Mouse (Mus musculus) hematopoietic stem cell, adult 5-6 weeks (primary cell): Measurements from ENCODE around the gene Ago4. TPM values are rescaled to one million over a fixed set of nuclear protein-coding genes. Genes with fewer than 3 reads are reported as not detected.

Source experiments
- ATAC-seq, 2 experiments: fragments of 125-278 bp in 1 of 2; replicated peaks in 1 of 2; 2 replicates each; pipeline ENCODE4 v1.8.0; 2016 to 2017; ENCODE audit warnings: inconsistent platforms in 2 of 2, mild to moderate bottlenecking in 2 of 2, moderate number of reproducible peaks in 2 of 2, low read depth in 1 of 2, moderate TSS enrichment in 1 of 2; ENCODE audit not compliant: low FRiP score in 2 of 2, poor library complexity in 2 of 2, severe bottlenecking in 2 of 2, insufficient read depth in 1 of 2, low TSS enrichment in 1 of 2
- total RNA-seq: library from RNA; stranded (forward); fragments of 172-1452, 232-1000 nt; gene quantifications from 2 replicates; pipeline ENCODE4 v1.2.3, GENCODE M21; 2017

Gene Ago4
- 6.3 and 9.4 TPM in 2 replicates for total RNA-seq

DNA sequence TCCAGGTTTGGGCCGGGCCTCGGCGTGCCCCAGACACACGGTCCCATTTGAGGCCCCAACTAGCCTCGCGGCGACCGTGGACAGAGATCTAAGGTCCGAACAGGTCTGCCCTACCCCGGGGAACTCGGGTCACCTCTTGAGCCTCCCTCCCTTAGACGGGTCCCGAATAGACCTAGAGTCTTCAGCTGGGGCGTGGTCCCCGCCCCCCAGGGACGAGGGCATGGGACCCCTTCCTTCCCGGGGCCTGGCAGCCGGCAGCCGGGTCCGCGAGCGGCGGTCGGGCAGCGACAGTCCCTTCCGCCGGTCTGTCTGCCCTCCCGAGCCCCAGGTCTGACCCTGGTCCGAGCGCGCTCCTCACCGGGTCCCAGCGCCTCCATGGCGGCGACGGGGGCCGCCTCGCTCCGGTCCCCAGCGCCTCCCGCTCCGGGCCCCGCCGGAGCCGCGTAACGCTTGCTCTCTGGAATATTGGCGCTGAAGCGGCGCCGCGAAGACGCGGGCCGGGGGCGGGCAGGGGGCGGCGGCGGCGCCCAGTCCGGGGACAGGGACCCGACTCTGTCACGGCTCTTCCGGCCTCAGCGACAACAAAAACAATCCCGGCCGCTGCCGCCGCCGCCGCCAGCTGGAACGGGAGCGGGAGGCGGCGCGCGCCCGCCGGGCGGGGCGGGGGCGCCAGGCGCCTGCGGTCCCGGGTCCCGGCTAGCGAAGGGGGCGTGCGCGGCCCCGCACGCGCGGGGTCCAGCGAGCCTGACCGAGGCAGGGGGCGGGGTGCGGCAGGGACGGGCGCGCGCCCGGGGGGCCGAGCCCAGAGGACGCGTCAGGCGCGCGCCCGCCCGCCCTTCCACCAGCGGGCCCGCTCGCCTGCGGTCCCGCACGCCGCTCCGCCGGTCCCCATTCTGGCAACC lies at the start of gene Ago4:
TSS of gene Ago4 (minus strand) at position 646 of the 902 bp plus-strand sequence.
- peak in 1 of 2 experiments; percentile 14; a peak in 1 of 4 replicates for ATAC-seq

DNA sequence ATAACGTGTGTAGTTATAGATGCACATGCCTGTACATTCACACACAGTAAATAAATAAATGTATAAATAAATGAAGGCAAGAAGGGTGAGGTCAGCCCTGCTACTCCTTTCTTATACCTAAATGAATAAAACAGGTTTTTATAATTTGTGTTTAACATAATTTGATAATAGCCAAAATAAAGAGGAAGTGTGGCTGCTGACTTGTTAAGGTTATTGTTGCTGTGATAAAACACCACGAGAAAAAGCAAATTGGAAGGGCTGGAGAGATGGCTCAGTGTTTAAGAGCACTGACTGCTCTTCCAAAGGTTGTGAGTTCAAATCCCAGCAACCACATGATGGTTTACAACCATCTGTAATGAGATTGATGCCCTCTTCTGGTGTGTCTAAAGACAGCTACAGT lies 45.8 kb upstream of the Ago4 start:
- ATAC-seq, result no peak

DNA sequence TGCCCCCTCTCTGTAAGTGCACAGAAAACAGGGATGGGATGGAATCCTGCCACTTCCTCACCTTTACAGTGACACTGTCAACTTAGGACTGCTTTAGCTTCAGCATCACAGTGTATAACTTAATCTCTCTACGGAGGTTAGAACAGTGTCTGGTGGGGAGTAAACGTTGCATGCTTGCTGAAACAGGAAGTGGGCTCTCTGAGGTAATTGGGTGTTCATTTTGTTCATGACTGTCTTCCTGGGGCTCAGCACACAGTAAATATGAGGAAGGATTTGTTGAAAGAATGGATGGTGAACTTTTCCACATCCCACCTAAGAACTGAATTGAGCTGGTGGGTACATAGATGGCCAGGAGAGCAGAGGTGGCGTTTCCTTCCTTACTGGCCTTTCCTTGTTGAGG lies 44.6 kb upstream of the Ago4 start:
- peak in 1 of 2 experiments; percentile 46; a peak in 2 of 4 replicates for ATAC-seq

DNA sequence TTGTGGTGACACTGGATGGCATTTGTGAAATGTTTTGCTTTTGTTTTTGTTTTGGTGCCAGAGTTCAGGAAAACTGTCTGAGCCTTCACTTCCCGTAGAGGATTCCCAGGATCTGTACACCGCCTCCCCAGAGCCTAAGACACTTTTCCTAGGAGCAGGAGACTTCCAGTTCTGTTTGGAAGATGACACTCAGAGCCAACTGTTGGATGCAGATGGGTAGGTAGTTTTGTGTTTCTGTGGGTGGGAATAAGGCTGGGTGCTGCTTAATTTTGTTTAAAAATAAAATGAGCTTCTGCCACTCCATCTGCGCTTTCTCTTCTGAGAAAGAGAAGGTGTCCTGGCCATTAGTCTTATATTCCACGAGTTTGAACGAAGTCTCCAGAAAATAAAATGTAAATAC lies 43.0 kb upstream of the Ago4 start:
- ATAC-seq, result no peak

DNA sequence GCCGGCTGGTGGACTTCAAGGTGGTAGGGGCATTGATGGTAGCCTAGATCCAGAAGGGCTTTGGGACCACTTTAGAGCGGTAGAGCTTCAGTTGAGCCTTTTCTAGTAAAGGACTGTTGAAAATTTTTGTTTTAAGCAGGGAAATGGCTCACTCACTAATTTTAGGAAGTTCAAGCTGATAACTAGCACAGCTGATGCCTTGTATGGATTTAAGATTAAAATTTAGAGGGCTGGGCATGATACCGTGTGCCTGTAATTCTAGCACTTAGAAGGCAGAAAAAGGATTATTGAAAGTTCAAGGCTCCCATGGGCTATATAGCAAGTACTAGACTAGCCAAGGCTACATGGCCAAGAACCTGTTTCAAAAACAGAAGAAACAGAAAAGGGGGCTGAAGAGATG lies 36.5 kb upstream of the Ago4 start:
- ATAC-seq, result no peak

DNA sequence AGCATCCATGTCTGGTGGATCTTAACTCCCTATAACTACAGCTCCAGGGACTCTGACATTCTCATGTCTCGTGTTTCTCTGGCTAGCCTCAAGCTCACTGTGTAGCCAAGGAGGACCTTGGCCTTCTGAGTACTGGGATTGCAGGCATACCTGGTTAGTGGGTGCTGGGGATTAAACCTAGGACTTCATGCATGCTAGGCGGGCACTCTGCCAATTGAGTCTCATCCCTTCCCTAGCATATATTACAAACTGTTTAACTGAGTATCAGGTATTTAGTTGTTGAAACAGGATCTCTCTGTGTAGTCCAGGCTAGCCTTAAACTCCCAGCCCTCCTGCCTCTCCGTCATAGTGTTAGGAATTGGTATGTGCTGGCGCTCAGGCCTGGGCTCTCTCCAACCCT lies 34.0 kb upstream of the Ago4 start:
- ATAC-seq, result no peak

DNA sequence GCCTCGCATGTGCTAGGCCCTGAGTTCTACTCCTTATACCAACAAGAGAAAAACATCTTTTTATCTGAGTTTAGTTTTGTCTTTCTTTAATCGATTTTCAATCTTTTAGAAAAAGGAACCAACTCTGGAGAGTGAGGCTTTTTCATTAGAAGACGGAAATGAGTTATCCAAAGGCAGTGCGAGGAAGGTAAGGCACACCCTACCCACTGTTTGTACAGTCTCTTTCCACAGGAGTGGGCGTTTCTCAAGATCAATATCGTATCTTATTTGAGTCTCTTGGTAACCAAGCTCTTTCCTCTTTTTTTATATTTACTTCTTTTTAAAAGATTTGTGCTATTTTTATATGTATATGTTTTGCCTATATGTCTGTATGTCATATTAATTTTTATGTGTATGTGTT lies 30.5 kb upstream of the Ago4 start:
- no peak for ATAC-seq

DNA sequence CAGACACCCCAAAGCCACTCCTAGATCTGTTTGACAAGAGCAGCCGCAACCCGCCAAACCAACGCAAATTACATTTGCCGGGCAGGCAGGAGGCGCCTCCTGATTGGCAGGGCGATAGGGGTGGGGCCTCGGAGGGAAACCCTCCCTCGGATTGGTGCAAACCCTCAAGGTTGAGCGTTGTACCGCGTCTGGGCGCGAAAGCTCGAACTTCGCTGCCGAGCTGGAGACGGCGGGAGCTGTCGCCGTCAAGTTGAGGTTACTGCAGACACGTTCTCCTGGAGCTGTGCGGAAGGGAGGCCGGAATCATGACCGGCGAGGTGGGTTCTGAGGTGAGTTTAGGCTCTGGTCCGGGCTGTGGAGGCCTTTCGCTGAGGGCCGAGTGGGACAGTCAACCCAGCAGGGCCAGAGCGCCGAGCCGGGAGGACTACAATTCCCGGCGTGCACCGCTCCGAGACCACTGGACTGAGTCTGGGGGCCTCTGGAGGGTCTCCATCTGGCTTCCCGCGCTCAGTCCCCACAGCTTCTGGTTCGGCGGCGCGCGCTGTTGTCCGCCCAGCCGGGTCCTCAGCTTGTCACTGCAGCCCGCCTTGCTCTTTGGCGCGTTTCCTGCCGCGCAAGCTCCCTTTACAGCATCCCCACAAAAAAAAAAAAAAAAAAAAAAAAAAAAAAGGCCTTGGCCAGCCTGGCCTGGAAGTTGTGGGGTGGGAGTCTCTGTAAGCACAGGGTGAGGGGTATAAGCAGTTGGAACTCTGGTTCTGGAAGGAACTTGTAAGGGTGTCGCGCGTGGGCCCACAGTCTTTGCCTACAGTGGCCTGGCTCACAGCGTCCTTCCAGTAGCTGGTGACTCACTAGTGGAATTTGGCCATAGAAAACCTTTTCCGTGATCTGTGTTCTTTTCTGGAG lies 23.8 kb upstream of the Ago4 start, which contains the start of gene Clspn:
TSS of gene Clspn (plus strand) at position 127 of the 903 bp plus-strand sequence.
- peak; percentile 92 to 99 for ATAC-seq

DNA sequence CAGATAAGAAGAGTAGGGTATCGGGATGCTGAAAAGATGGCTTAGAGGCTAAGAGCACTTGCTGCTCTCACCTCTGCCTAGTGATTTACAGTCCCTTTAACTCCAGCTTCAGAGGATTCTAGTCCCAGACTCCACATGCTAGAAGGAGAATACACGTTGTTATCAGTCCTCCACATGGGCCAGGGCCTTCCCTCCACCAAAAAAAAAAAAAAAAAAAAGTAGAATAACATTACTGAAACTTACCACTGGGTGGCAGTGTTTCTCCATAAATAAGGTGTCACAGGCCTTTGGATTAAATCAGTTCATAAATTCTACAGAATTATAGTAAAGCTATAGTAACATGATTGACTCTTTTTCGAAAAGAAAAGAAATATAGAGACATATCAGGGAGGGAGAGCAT lies 21.2 kb upstream of the Ago4 start:
- ATAC-seq, result peak; percentile 24 to 27; a peak in 3 of 4 replicates

DNA sequence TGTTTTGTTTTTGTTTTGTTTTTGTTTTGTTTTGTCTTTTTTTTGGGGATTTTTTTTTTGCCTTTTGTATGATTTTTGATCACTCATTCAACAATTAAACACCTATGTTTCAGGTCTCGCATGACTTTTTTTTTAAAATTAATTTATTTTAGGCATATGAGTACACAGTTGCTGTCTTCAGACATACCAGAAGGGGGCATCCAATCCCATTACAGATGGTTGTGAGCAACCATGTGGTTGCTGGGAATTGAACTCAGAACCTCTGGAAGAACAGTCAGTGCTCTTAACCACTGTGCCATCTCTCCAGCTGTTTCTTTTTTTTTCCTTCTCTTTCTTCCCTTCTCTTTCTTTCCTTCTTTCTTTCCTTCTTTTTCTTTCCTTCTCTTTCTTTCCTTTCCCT lies 20.4 kb upstream of the Ago4 start:
- no peak for ATAC-seq

DNA sequence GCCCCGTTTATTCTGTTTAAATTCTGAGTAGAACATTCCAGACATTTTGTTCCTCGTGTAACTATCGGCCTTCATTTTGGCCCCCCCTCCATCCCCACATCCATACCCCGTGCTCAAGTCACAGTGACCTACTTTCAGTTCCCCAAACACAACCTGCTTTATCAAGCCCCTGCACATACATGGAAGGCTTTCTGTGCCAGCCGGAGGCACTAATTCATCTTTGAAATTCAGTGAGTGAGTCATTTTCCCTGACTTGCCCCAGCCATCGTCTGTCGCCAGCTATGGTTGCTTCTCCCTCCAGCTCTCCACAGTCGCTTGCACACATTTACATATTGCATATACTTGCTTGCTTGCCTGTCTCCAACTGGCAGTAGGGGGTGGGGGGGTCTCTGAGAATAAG lies 19.8 kb upstream of the Ago4 start:
- ATAC-seq, result peak; percentile 35 to 44

DNA sequence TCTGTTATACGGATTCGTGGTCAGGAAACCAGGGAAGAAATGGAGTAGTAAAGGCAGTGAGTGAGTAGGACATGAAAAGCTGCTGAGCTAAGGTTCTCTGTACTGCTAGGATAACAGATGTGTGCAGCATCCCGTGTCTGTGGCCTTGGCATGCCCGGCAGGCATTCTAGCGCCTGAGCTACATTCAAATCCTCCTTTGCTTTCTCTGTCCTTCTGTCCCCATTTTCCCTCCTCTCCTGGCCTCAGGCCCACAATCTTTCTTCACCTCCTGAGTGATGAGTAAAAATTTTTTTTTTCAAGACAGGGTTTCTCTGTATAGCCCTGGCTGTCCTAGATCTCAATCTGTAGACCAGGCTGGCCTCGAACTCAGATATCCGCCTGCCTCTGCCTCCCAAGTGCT lies 18.9 kb upstream of the Ago4 start:
- no peak for ATAC-seq

DNA sequence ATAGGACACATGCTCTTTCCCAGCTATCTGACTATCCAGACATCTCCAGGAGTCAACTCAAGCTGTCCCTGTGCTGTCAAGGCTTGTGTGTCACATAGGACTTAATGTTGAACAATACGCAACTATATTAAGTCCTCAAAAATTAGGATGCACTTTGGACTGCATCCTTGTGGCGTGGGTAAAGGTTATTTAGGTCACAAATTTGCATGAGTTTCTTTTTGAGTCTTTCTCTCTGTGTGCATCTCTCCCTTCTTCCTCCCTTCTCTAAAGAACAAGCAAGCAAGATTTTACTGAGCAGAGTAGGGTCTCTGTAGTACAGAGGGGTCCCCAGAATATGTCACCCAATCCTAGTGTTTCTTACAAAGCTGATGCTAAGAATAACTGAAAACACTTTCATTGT lies 12.9 kb upstream of the Ago4 start:
- ATAC-seq, result no peak

DNA sequence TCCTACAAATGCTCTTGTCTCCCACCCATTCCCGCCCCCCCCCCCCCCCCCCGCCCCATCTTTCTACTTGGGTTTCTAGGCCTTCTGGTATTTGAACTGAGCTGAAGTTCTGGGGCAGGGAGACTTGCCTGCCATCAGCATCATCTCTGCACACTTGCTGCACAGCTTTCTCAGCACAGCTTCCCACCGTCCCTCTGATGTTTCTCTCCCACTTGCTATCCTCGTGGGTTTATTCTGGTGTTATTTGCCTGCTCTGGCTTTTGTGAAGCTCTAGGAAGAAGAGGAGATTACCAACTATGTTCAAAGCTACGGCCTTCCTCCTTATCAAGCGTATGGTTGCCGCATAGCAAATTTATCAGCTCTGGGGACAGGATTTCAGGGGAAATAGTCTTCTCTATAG lies 12.4 kb upstream of the Ago4 start:
- no peak for ATAC-seq

DNA sequence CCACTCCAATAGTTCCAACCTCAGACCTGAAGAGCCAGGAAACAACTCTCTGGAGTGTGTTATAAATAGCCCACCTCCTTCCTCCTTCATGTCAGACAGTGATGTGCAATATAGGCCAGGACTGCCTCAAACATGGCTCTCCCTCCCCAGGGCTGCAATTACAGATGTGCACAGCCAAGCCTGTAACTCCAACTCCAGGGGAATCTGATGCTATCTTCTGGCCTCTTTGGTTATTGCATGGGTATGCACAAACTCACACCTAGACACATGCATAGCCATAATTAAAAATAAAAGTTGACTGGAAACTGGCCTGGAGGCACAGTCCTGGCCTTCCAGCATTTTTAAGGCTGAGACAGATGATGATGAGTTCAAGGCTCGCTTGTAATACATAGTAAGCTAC lies 11.7 kb upstream of the Ago4 start:
- no peak for ATAC-seq

DNA sequence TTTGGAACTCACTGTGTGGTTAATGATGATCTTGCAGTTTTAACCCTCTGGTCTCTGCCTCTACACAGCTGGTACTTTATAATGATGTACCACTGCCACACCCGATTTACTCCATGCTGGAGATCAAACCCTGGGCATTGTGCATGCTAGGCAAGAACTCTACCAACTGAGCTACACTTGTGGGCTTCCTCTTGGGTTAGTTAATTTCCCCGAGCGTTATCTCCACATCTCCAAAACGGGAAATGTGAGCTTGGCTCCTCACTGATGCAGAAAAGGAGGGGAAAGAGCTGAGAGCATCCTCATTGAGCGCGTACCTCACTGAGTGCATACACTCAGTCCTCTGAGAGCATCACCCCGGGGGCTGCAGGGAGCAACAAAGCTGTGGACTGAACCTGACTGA lies 9.6 kb upstream of the Ago4 start:
- ATAC-seq, result peak in 1 of 2 experiments; percentile 47; a peak in 1 of 4 replicates

DNA sequence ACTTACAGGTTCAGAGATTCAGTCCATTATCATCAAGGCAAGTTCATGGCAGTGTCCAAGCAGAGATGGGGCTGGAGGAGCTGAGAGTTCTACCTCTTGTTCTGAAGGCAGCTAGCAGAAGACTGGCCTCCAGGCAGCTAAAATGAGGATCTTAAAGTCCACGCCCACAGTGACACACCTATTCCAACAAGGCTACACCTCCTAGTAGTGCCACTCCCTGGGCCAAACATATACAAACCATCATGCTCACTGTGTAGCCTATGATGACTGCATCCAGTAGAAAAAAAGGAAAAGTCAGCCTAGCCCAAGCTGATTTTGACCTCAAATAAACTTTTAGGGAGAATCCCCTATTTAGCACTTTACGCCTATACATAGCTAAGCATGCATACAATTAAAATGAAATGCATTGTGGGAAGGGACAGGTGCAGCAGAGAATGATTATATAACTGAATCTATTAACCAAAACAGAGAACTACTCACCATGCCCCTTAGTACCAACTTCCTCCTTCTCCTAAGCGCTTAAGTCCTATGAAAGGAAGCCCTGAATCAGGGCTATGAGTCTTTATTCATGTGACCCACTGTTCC lies 7.3 kb upstream of the Ago4 start:
- ATAC-seq, result peak; percentile 40 to 48; a peak in 3 of 4 replicates

DNA sequence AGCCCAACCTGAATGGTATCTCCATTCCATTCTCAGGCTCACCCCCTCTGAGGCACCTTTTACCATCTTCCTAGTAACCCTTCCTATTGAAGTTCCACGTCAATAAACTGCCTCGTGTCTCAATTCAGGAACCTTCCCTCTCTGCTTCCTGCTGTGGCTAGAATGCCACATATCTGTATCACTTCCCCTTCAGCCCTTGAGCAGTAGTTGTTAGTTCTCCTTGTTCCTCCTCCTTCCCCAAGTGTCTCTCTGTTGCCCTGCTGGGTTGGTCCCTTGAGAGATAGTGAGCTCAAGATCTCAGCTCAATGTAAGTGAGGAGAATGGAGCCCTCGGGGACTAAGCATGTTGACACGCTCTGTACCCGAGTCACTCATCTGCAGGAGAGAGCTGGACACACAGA lies 3.6 kb upstream of the Ago4 start:
- ATAC-seq, result peak; percentile 81 to 88
